Mouse (Mus musculus): ENCODE data around the gene Ntf5. TPM values are rescaled to one million over a fixed set of nuclear protein-coding genes. Genes with fewer than 3 reads are reported as not detected.
A peak's percentile ranks its signal among the peaks of the same experiment; 100 is the strongest.

Gene Ntf5
- polyA plus RNA-seq, 1 experiment from 2014 or later, result 3.2 TPM

GRCm38 (mm10) chr7:45437046-45437445, 23.6 kb downstream of the Ntf5 start:
- no peak for ATAC-seq (replicated peaks; ENCODE audit: insufficient number of reproducible peaks, low FRiP score, low TSS enrichment)
- Histone ChIP-seq H3K4me3 (ENCODE audit: low read depth, low read length) (no peak overlapping the region; the same call in 1 of the 2 replicates), H3K9me3 (replicated peaks; ENCODE audit: control insufficient read depth, low read length) (no peaks in the 10 kb centered on the region), H3K36me3 (ENCODE audit: control insufficient read depth, insufficient read depth, low read length) (peaks cover 11% of the 10 kb centered on the region), H3K27ac (ENCODE audit: low read depth, low read length) (no peak overlapping the region), H3K4me1 (ENCODE audit: control insufficient read depth, insufficient read depth, low read length) (peaks cover 38% of the 10 kb centered on the region), H3K27me3 (ENCODE audit: control insufficient read depth, insufficient read depth, low read length) (no peaks in the 10 kb centered on the region), H3K4me2 (peak overlapping the region; percentile 96), H3K9ac (ENCODE audit: low read depth, low read length) (no peak overlapping the region)
- WGBS (ENCODE audit: insufficient replicate concordance), result 20% methylated on average over 6 of the region's 6 CpGs

GRCm38 (mm10) chr7:45437521-45438276, 24.2 kb downstream of the Ntf5 start, which contains the start of gene Ruvbl2:
Gene Ruvbl2, minus strand, starts transcription at chr7:45438096.
- no peak for ATAC-seq (replicated peaks; ENCODE audit: insufficient number of reproducible peaks, low FRiP score, low TSS enrichment)
- H3K4me3 ChIP-seq (ENCODE audit: low read depth, low read length), result no peak within 1 kb of the TSS; the same call in 1 of the 2 replicates
- H3K4me2 ChIP-seq, result peak within 1 kb of the TSS; percentile 96
- no peaks in the 10 kb centered on the region for H3K9me3 ChIP-seq (replicated peaks; ENCODE audit: control insufficient read depth, low read length)
- no peaks in the 10 kb centered on the region for H3K27me3 ChIP-seq (ENCODE audit: control insufficient read depth, insufficient read depth, low read length)
- H3K27ac ChIP-seq (ENCODE audit: low read depth, low read length), result no peak within 1 kb of the TSS
- peaks cover 13% of the 10 kb centered on the region for H3K36me3 ChIP-seq (ENCODE audit: control insufficient read depth, insufficient read depth, low read length)
- peak within 1 kb of the TSS; percentile 46 for H3K9ac ChIP-seq (ENCODE audit: low read depth, low read length)
- H3K4me1 ChIP-seq (ENCODE audit: control insufficient read depth, insufficient read depth, low read length), result peaks cover 38% of the 10 kb centered on the region
- WGBS (ENCODE audit: insufficient replicate concordance), result 17% methylated on average over 19 of the region's 19 CpGs

GRCm38 (mm10) chr7:45443526-45444420, 30.3 kb downstream of the Ntf5 start:
- Histone ChIP-seq H3K4me3 (ENCODE audit: low read depth, low read length) (no peak overlapping the region), H3K27ac (ENCODE audit: low read depth, low read length) (no peak overlapping the region), H3K36me3 (ENCODE audit: control insufficient read depth, insufficient read depth, low read length) (peaks cover 28% of the 10 kb centered on the region), H3K4me1 (ENCODE audit: control insufficient read depth, insufficient read depth, low read length) (peaks cover 5% of the 10 kb centered on the region; the same call in 1 of the 2 replicates), H3K9ac (ENCODE audit: low read depth, low read length) (no peak overlapping the region), H3K4me2 (no peak overlapping the region), H3K27me3 (ENCODE audit: control insufficient read depth, insufficient read depth, low read length) (no peaks in the 10 kb centered on the region), H3K9me3 (replicated peaks; ENCODE audit: control insufficient read depth, low read length) (no peaks in the 10 kb centered on the region)
- ATAC-seq (replicated peaks; ENCODE audit: insufficient number of reproducible peaks, low FRiP score, low TSS enrichment), result no peak
- 71% methylated on average over 22 of the region's 22 CpGs for WGBS (ENCODE audit: insufficient replicate concordance)

- no peak overlapping the region for H3K9ac ChIP-seq (ENCODE audit: low read depth, low read length)
- peaks cover 22% of the 10 kb centered on the region for H3K36me3 ChIP-seq (ENCODE audit: control insufficient read depth, insufficient read depth, low read length)
- H3K4me2 ChIP-seq, result no peak overlapping the region
- H3K4me1 ChIP-seq (ENCODE audit: control insufficient read depth, insufficient read depth, low read length), result peaks cover 5% of the 10 kb centered on the region; the same call in 1 of the 2 replicates
- no peak overlapping the region for H3K4me3 ChIP-seq (ENCODE audit: low read depth, low read length)
- no peaks in the 10 kb centered on the region for H3K27me3 ChIP-seq (ENCODE audit: control insufficient read depth, insufficient read depth, low read length)
- H3K27ac ChIP-seq (ENCODE audit: low read depth, low read length), result no peak overlapping the region
- no peaks in the 10 kb centered on the region for H3K9me3 ChIP-seq (replicated peaks; ENCODE audit: control insufficient read depth, low read length)
- no peak for ATAC-seq (replicated peaks; ENCODE audit: insufficient number of reproducible peaks, low FRiP score, low TSS enrichment)
Measured at GRCm38 (mm10) chr7:45446589-45446988, 33.1 kb downstream of the Ntf5 start.

- Histone ChIP-seq H3K4me2 (peak overlapping the region; percentile 35), H3K27ac (ENCODE audit: low read depth, low read length) (no peak overlapping the region), H3K4me3 (ENCODE audit: low read depth, low read length) (peak overlapping the region; percentile 14; the same call in 1 of the 2 replicates), H3K4me1 (ENCODE audit: control insufficient read depth, insufficient read depth, low read length) (peaks cover 5% of the 10 kb centered on the region; the same call in 1 of the 2 replicates), H3K36me3 (ENCODE audit: control insufficient read depth, insufficient read depth, low read length) (peaks cover 20% of the 10 kb centered on the region), H3K9ac (ENCODE audit: low read depth, low read length) (0 out of 2 replicates have a peak overlapping the region, but pooled peaks have one; percentile 39), H3K9me3 (replicated peaks; ENCODE audit: control insufficient read depth, low read length) (no peaks in the 10 kb centered on the region), H3K27me3 (ENCODE audit: control insufficient read depth, insufficient read depth, low read length) (no peaks in the 10 kb centered on the region)
- WGBS (ENCODE audit: insufficient replicate concordance), result 20% methylated on average over 11 of the region's 11 CpGs
- no peak for ATAC-seq (replicated peaks; ENCODE audit: insufficient number of reproducible peaks, low FRiP score, low TSS enrichment)
Measured at GRCm38 (mm10) chr7:45447325-45447990, 34.0 kb downstream of the Ntf5 start.

GRCm38 (mm10) chr7:45449974-45450373, 36.5 kb downstream of the Ntf5 start:
- no peaks in the 10 kb centered on the region for H3K9me3 ChIP-seq (replicated peaks; ENCODE audit: control insufficient read depth, low read length)
- no peaks in the 10 kb centered on the region for H3K27me3 ChIP-seq (ENCODE audit: control insufficient read depth, insufficient read depth, low read length)
- 89% methylated on average over 1 of the region's 1 CpGs for WGBS (ENCODE audit: insufficient replicate concordance)
- no peak overlapping the region for H3K27ac ChIP-seq (ENCODE audit: low read depth, low read length)
- H3K4me3 ChIP-seq (ENCODE audit: low read depth, low read length), result no peak overlapping the region
- H3K36me3 ChIP-seq (ENCODE audit: control insufficient read depth, insufficient read depth, low read length), result peaks cover 10% of the 10 kb centered on the region
- no peak for ATAC-seq (replicated peaks; ENCODE audit: insufficient number of reproducible peaks, low FRiP score, low TSS enrichment)
- no peak overlapping the region for H3K4me2 ChIP-seq
- peaks cover 5% of the 10 kb centered on the region; the same call in 1 of the 2 replicates for H3K4me1 ChIP-seq (ENCODE audit: control insufficient read depth, insufficient read depth, low read length)
- H3K9ac ChIP-seq (ENCODE audit: low read depth, low read length), result no peak overlapping the region

GRCm38 (mm10) chr7:45451344-45451982, 38.0 kb downstream of the Ntf5 start:
- H3K27ac ChIP-seq (ENCODE audit: low read depth, low read length), result no peak overlapping the region
- peaks cover 5% of the 10 kb centered on the region; the same call in 1 of the 2 replicates for H3K4me1 ChIP-seq (ENCODE audit: control insufficient read depth, insufficient read depth, low read length)
- no peaks in the 10 kb centered on the region for H3K9me3 ChIP-seq (replicated peaks; ENCODE audit: control insufficient read depth, low read length)
- WGBS (ENCODE audit: insufficient replicate concordance), result 48% methylated on average over 23 of the region's 23 CpGs
- no peak overlapping the region for H3K4me3 ChIP-seq (ENCODE audit: low read depth, low read length)
- H3K27me3 ChIP-seq (ENCODE audit: control insufficient read depth, insufficient read depth, low read length), result no peaks in the 10 kb centered on the region
- no peak overlapping the region for H3K4me2 ChIP-seq
- H3K9ac ChIP-seq (ENCODE audit: low read depth, low read length), result no peak overlapping the region
- ATAC-seq (replicated peaks; ENCODE audit: insufficient number of reproducible peaks, low FRiP score, low TSS enrichment), result 0 out of 2 replicates have a peak, but pooled peaks have one; percentile 22
- peaks cover 10% of the 10 kb centered on the region for H3K36me3 ChIP-seq (ENCODE audit: control insufficient read depth, insufficient read depth, low read length)

- no peak overlapping the region for H3K4me3 ChIP-seq (ENCODE audit: low read depth, low read length)
- WGBS (ENCODE audit: insufficient replicate concordance), result 87% methylated on average over 15 of the region's 15 CpGs
- H3K4me1 ChIP-seq (ENCODE audit: control insufficient read depth, insufficient read depth, low read length), result peaks cover 16% of the 10 kb centered on the region
- H3K9me3 ChIP-seq (replicated peaks; ENCODE audit: control insufficient read depth, low read length), result no peaks in the 10 kb centered on the region
- ATAC-seq (replicated peaks; ENCODE audit: insufficient number of reproducible peaks, low FRiP score, low TSS enrichment), result no peak
- H3K27ac ChIP-seq (ENCODE audit: low read depth, low read length), result no peak overlapping the region
- peaks cover 18% of the 10 kb centered on the region for H3K36me3 ChIP-seq (ENCODE audit: control insufficient read depth, insufficient read depth, low read length)
- H3K9ac ChIP-seq (ENCODE audit: low read depth, low read length), result no peak overlapping the region
- H3K27me3 ChIP-seq (ENCODE audit: control insufficient read depth, insufficient read depth, low read length), result no peaks in the 10 kb centered on the region
- H3K4me2 ChIP-seq, result no peak overlapping the region
Measured at GRCm38 (mm10) chr7:45454971-45455370, 41.5 kb downstream of the Ntf5 start.

Data from heart, embryonic 11.5 days (tissue).